Comparison of ENCODE assay signal across 25 mouse cellular contexts in the genomic region with DNA sequence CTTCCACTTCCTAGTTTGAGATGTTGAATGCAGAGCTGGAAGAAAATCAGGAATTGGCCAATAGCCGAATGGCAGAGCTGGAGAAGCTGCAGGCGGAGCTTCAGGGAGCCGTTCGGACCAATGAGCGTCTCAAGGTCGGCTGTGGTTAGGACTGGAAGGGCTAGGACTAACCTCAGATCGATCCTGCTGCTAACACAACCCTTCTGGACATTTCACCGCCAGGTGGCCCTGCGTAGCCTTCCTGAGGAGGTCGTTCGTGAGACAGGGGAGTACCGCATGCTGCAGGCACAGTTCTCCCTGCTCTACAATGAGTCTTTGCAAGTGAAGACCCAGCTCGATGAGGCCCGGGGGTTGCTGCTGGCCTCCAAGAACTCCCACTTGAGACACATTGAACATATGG. TPM values are rescaled to one million over a fixed set of nuclear protein-coding genes. Genes with fewer than 3 reads are reported as not detected.
"Had no signal": no experiment of that assay in that cellular context is flagged by ENCODE, and none has a peak within 500 bp of the region (broad histone marks: within the 10 kb centered on the region; RNA-seq: fewer than 3 reads in every experiment).

No protein-coding gene starts in this region.

- H3K9ac ChIP-seq: heart, embryonic 12.5 days; hindbrain, embryonic 13.5 days; hindbrain, embryonic 15.5 days; kidney, embryonic 15.5 days; limb, embryonic 13.5 days; limb, embryonic 15.5 days; liver, embryonic 12.5 days had no signal

- H3K27me3 ChIP-seq: heart, embryonic 12.5 days; hindbrain, embryonic 13.5 days; hindbrain, embryonic 15.5 days; kidney, embryonic 15.5 days; limb, embryonic 13.5 days; limb, embryonic 15.5 days; liver, embryonic 12.5 days had no signal

- H3K27ac ChIP-seq: gastrocnemius, adult 2 months; heart, embryonic 10.5 days; hindbrain, embryonic 13.5 days; hindbrain, embryonic 15.5 days; hindbrain, postnatal 0 days; kidney, embryonic 15.5 days; kidney, postnatal 0 days; limb, embryonic 13.5 days; limb, embryonic 15.5 days; liver, embryonic 12.5 days had no signal

- H3K4me3 ChIP-seq: gastrocnemius, adult 2 months; heart, embryonic 10.5 days; heart, embryonic 12.5 days; hindbrain, embryonic 13.5 days; hindbrain, embryonic 15.5 days; kidney, embryonic 15.5 days; limb, embryonic 13.5 days; limb, embryonic 15.5 days; liver, embryonic 12.5 days had no signal

- DNase-seq: gastrocnemius, adult 2 months; gastrocnemius, postnatal 10 days; gastrocnemius, postnatal 25 days; heart, adult 18-20 months; heart, postnatal 10 days; heart, postnatal 4 days; kidney, adult 11 months; kidney, adult 2 months; kidney, adult 9 months; kidney, postnatal 14 days; kidney, postnatal 36 days; layer of hippocampus, adult 9-11 months; layer of hippocampus, postnatal 36 days; left cerebral cortex, postnatal 4 days had no signal

- H3K9me3 ChIP-seq: heart, embryonic 10.5 days; heart, embryonic 12.5 days; hindbrain, embryonic 13.5 days; hindbrain, embryonic 15.5 days; kidney, embryonic 15.5 days; limb, embryonic 13.5 days; limb, embryonic 15.5 days; liver, embryonic 12.5 days had no signal

RNA-seq across cellular contexts. Expression of a gene that starts 31.4 kb away (rescaled TPM):
- polyA plus RNA-seq: kidney, adult 2 months; liver, adult 2 months had no signal
